Mouse (Mus musculus) hindbrain, embryonic 16.5 days (tissue): Measurements from ENCODE around the gene Trpv1. TPM values are rescaled to one million over a fixed set of nuclear protein-coding genes. Genes with fewer than 3 reads are reported as not detected.

Source experiments
- ATAC-seq: fragments of 200-750 bp; cut with Nextera tagmentation; 2 replicates; pipeline ENCODE4 v1.8.0; 2017; ENCODE audit warnings: moderate TSS enrichment, moderate library complexity
- H3K27ac ChIP-seq: fragments of 300-500 bp; sonication (generic); 2 replicates; pipeline ENCODE4 v1.5.1; 2014; ENCODE audit warnings: low read depth, mild to moderate bottlenecking, control low read depth, low read length, moderate library complexity
- H3K27me3 ChIP-seq: fragments of 300-500 bp; sonication (generic); replicated peaks from 2 replicates; pipeline ENCODE4 v1.6.1; 2014; ENCODE audit warnings: low read length; ENCODE audit not compliant: control insufficient read depth, insufficient read depth
- H3K36me3 ChIP-seq: fragments of 300-500 bp; sonication (generic); 2 replicates; pipeline ENCODE4 v1.6.1; 2014; ENCODE audit warnings: mild to moderate bottlenecking, low read length, moderate library complexity, mixed read lengths; ENCODE audit not compliant: control insufficient read depth, insufficient read depth
- H3K4me1 ChIP-seq: fragments of 300-500 bp; sonication (generic); 2 replicates; pipeline ENCODE4 v1.6.1; 2014; ENCODE audit warnings: low read depth, low read length; ENCODE audit not compliant: control insufficient read depth, insufficient read depth
- H3K4me2 ChIP-seq: fragments of 300-500 bp; sonication (generic); 2 replicates; pipeline ENCODE4 v1.6.1; 2014; ENCODE audit warnings: mild to moderate bottlenecking, low read length, control low read depth, moderate library complexity
- H3K4me3 ChIP-seq: fragments of 300-500 bp; sonication (generic); 2 replicates; pipeline ENCODE4 v1.5.1; 2014; ENCODE audit warnings: mild to moderate bottlenecking, low read length, control low read depth, moderate library complexity
- H3K9ac ChIP-seq: fragments of 300-500 bp; sonication (generic); 2 replicates; pipeline ENCODE4 v1.6.1; 2014; ENCODE audit warnings: low read depth, mild to moderate bottlenecking, control low read depth, low read length, moderate library complexity
- H3K9me3 ChIP-seq: fragments of 300-500 bp; sonication (generic); 2 replicates; pipeline ENCODE4 v1.6.1; 2014; ENCODE audit warnings: mild to moderate bottlenecking, low read length, moderate library complexity; ENCODE audit not compliant: control insufficient read depth
- WGBS: fragments of 180-500 bp; shearing (Covaris S2); extraction: QIAGEN DNeasy Blood & Tissue Kit; methylation state at CpG from one replicate; pipeline ENCODE4 v1.1.7; 2014; 5-methylcytosine and 5-hydroxymethylcytosine counted together
- polyA plus RNA-seq: library from polyadenylated mRNA; unstranded; fragments of >200 nt; fragmentation: Nextera tagmentation; extraction: Ambion mirVana; gene quantifications from 2 replicates; pipeline ENCODE4 v1.2.1, GENCODE M21; 2015

The Trpv1 gene
- polyA plus RNA-seq, 1 experiment from 2014 or later: 0.40 TPM

GRCm38 (mm10) chr11:73289621-73290020 is 55.5 kb downstream of the Trpv1 start:
- 78% methylated on average over 1 of the region's 1 CpGs for WGBS
- no peak overlapping the region for H3K4me3 ChIP-seq
- H3K27ac ChIP-seq: no peak overlapping the region
- H3K9me3 ChIP-seq: no peaks in the 10 kb centered on the region
- ATAC-seq: no peak
- no peak overlapping the region for H3K9ac ChIP-seq
- H3K4me2 ChIP-seq: no peak overlapping the region
- H3K27me3 ChIP-seq: no peaks in the 10 kb centered on the region
- H3K4me1 ChIP-seq: no peaks in the 10 kb centered on the region
- H3K36me3 ChIP-seq: no peaks in the 10 kb centered on the region

GRCm38 (mm10) chr11:73303123-73303522 is 69.0 kb downstream of the Trpv1 start:
- no peak overlapping the region for H3K27ac ChIP-seq
- H3K4me3 ChIP-seq: no peak overlapping the region
- no peaks in the 10 kb centered on the region for H3K36me3 ChIP-seq
- no peak overlapping the region for H3K4me2 ChIP-seq
- H3K4me1 ChIP-seq: no peaks in the 10 kb centered on the region
- no peak for ATAC-seq
- no peak overlapping the region for H3K9ac ChIP-seq
- H3K9me3 ChIP-seq: no peaks in the 10 kb centered on the region
- no peaks in the 10 kb centered on the region for H3K27me3 ChIP-seq
- 28% methylated on average over 2 of the region's 2 CpGs for WGBS

Other genes starting within 250 kb of the Trpv1 start
- 0.31 and 0.45 TPM in 2 replicates for gene P2rx1, start 235.2 kb upstream of the Trpv1 start, polyA plus RNA-seq
- 35.8 TPM in 2 replicates for gene Camkk1, start 215.3 kb upstream of the Trpv1 start, polyA plus RNA-seq
- gene Ncbp3, start 186.5 kb upstream of the Trpv1 start, polyA plus RNA-seq: 8.3 and 9.2 TPM in 2 replicates
- gene Itgae, start 143.7 kb upstream of the Trpv1 start, polyA plus RNA-seq: 0.19 and 0.33 TPM in 2 replicates
- 2.5 and 3.3 TPM in 2 replicates for gene Haspin, start 96.0 kb upstream of the Trpv1 start, polyA plus RNA-seq
- 0.39 and 0.60 TPM in 2 replicates for gene P2rx5, start 73.9 kb upstream of the Trpv1 start, polyA plus RNA-seq
- 141 and 145 TPM in 2 replicates for gene Emc6, start 57.3 kb upstream of the Trpv1 start, polyA plus RNA-seq
- gene Tax1bp3, start 57.2 kb upstream of the Trpv1 start, polyA plus RNA-seq: 120 and 129 TPM in 2 replicates
- gene Ctns, start 35.2 kb upstream of the Trpv1 start, polyA plus RNA-seq: 17.4 and 21.5 TPM in 2 replicates
- 2.5 and 3.0 TPM in 2 replicates for gene Shpk, start 34.8 kb upstream of the Trpv1 start, polyA plus RNA-seq
- gene Trpv3, start 33.1 kb downstream of the Trpv1 start, polyA plus RNA-seq: 0.34 TPM in 2 replicates
- gene Aspa, start 95.3 kb downstream of the Trpv1 start, polyA plus RNA-seq: 2.7 and 4.6 TPM in 2 replicates
- gene Gm49340, start 95.4 kb downstream of the Trpv1 start, polyA plus RNA-seq: not detected in 2 replicates
- 0.12 and 0.20 TPM in 2 replicates for gene Spata22, start 95.4 kb downstream of the Trpv1 start, polyA plus RNA-seq
- not detected in 2 replicates for gene Olfr20, start 116.5 kb downstream of the Trpv1 start, polyA plus RNA-seq
- not detected in 2 replicates for gene Olfr376, start 137.0 kb downstream of the Trpv1 start, polyA plus RNA-seq
- not detected in 2 replicates for gene Olfr1, start 165.3 kb downstream of the Trpv1 start, polyA plus RNA-seq
- gene Olfr378, start 194.2 kb downstream of the Trpv1 start, polyA plus RNA-seq: not detected in 2 replicates
- gene Olfr380, start 223.2 kb downstream of the Trpv1 start, polyA plus RNA-seq: not detected in 2 replicates